Mouse (Mus musculus) left cerebral cortex, adult 9 months (tissue): ENCODE data around the gene Nr0b2.

Source experiments
- DNase-seq, 2 experiments: peaks; one replicate each; pipeline ENCODE4 v3.0.0; 2022; ENCODE audit warnings: low spot score in 2 of 2

Nr0b2 gene

GRCm38 (mm10) chr4:133561622-133562021, 8.4 kb downstream of the Nr0b2 start:
- no peak for DNase-seq

GRCm38 (mm10) chr4:133563123-133563571, 10.0 kb downstream of the Nr0b2 start:
- DNase-seq, result no peak

GRCm38 (mm10) chr4:133567251-133567650, 14.1 kb downstream of the Nr0b2 start:
- no peak for DNase-seq

GRCm38 (mm10) chr4:133569291-133570065, 16.3 kb downstream of the Nr0b2 start:
- no peak for DNase-seq

- DNase-seq, result no peak
These were observed 16.9 kb downstream of the Nr0b2 start for GRCm38 (mm10) chr4:133570066-133570466.

- DNase-seq, result peak; percentile 69 to 90
These were observed 21.1 kb downstream of the Nr0b2 start, which contains the start of gene Gpatch3 for GRCm38 (mm10) chr4:133574070-133574842. Gpatch3 (plus strand) TSS chr4:133574745.

GRCm38 (mm10) chr4:133574843-133575202, 21.6 kb downstream of the Nr0b2 start:
- no peak for DNase-seq

GRCm38 (mm10) chr4:133577983-133578382, 24.8 kb downstream of the Nr0b2 start:
- DNase-seq, result no peak

GRCm38 (mm10) chr4:133583690-133584058, 30.5 kb downstream of the Nr0b2 start:
- DNase-seq, result no peak

- peak; percentile 33 to 83 for DNase-seq
These were observed 31.1 kb downstream of the Nr0b2 start, which contains the start of gene Gpn2 for GRCm38 (mm10) chr4:133584059-133584951. Gpn2 (plus strand) TSS chr4:133584362.

GRCm38 (mm10) chr4:133592570-133592969, 39.4 kb downstream of the Nr0b2 start:
- peak in 1 of 2 experiments; percentile 58 for DNase-seq

GRCm38 (mm10) chr4:133595538-133595937, 42.4 kb downstream of the Nr0b2 start:
- DNase-seq, result peak; percentile 23 to 40

GRCm38 (mm10) chr4:133596084-133596483, 42.9 kb downstream of the Nr0b2 start:
- DNase-seq, result no peak

GRCm38 (mm10) chr4:133598616-133599015, 45.4 kb downstream of the Nr0b2 start:
- DNase-seq, result no peak

- DNase-seq, result no peak
These were observed 45.9 kb downstream of the Nr0b2 start for GRCm38 (mm10) chr4:133599116-133599515.

GRCm38 (mm10) chr4:133599571-133600073, 46.4 kb downstream of the Nr0b2 start:
- peak; percentile 38 to 78 for DNase-seq

GRCm38 (mm10) chr4:133600306-133600705, 47.1 kb downstream of the Nr0b2 start:
- no peak for DNase-seq

- DNase-seq, result no peak
These were observed 48.6 kb downstream of the Nr0b2 start, which contains the start of gene Sfn for GRCm38 (mm10) chr4:133601721-133602218. Sfn (minus strand) TSS chr4:133602168.

GRCm38 (mm10) chr4:133603056-133603455, 49.9 kb downstream of the Nr0b2 start:
- no peak for DNase-seq

- no peak for DNase-seq
These were observed 51.0 kb downstream of the Nr0b2 start for GRCm38 (mm10) chr4:133604175-133604574.

GRCm38 (mm10) chr4:133604856-133605255, 51.7 kb downstream of the Nr0b2 start:
- DNase-seq, result no peak
